Mouse (Mus musculus) effector memory CD4-positive, alpha-beta T cell, adult 5 months (primary cell): ENCODE measurements around the gene Reg3d. TPM values are rescaled to one million over a fixed set of nuclear protein-coding genes. Genes with fewer than 3 reads are reported as not detected.

ENCODE experiments used
- polyA plus RNA-seq: library from polyadenylated mRNA; unstranded; fragments of 100-300 nt; shearing (Covaris generic); gene quantifications from one replicate; pipeline ENCODE4 v1.2.1, GENCODE M21; 2017

Gene Reg3d
- not detected for polyA plus RNA-seq

GRCm38 (mm10) chr6:78378765-78379164 is at the start of gene Reg3d:
Gene Reg3d, minus strand, starts transcription at chr6:78378865.

GRCm38 (mm10) chr6:78422411-78422810 is 43.7 kb upstream of the Reg3d start, which contains the start of gene Reg1:
Gene Reg1, plus strand, starts transcription at chr6:78422711.

GRCm38 (mm10) chr6:78395323-78395722 is 16.7 kb upstream of the Reg3d start, which contains the start of gene Reg2:
Gene Reg2, plus strand, starts transcription at chr6:78395623.

GRCm38 (mm10) chr6:78380409-78380808 is 1.7 kb upstream of the Reg3d start, which contains the start of gene Reg3a:
Gene Reg3a, plus strand, starts transcription at chr6:78380709.

GRCm38 (mm10) chr6:78370357-78370756 is 8.3 kb downstream of the Reg3d start, which contains the start of gene Reg3b:
Gene Reg3b, plus strand, starts transcription at chr6:78370657.

Other genes starting within 250 kb of the Reg3d start
- gene Reg3b, start 8.2 kb downstream of the Reg3d start, polyA plus RNA-seq, result not detected
- gene Reg3a, start 1.8 kb upstream of the Reg3d start, polyA plus RNA-seq, result not detected
- not detected for gene Reg2, start 16.8 kb upstream of the Reg3d start, polyA plus RNA-seq
- not detected for gene Reg1, start 43.8 kb upstream of the Reg3d start, polyA plus RNA-seq
- not detected for gene Reg3g, start 90.0 kb upstream of the Reg3d start, polyA plus RNA-seq